Comparison of ENCODE assay signal across 9 mouse cellular contexts in the genomic region with DNA sequence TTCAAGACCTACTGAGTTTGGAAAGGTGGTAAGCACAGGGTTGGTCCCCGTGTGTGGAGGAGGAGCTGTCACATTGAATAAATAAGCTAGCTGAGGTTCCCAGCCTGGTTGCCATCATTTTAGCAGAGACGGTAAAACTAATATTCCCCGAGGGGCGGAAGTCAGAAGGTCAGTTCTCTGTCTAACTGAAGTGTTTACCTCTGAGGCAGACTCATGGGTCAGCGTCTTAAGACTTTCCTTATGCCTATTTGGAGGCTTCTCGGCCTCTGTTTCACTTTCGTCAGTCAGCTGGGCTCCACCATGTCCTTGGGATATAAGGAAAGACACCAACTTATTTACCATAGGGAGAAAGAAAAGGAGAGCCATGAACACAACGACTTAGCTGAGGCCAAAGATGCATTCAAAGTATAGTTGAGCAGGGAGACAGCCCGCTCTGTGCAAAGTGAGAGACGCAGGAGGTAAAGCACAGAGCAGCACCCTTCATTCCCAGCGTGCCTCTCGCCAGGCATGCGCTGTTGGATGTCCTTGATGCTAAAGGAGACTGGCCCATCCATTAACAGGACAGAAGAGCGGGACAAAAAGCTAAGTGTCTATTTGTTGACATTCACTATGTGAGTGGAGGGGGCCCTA.
DNase-seq lines count a peak whose midpoint lies in the region; ATAC-seq lines count a peak whose summit lies in the region.
"Had no signal": no experiment of that assay in that cellular context is flagged by ENCODE, and none has a peak within 500 bp of the region (broad histone marks: within the 10 kb centered on the region; RNA-seq: fewer than 3 reads in every experiment).

No protein-coding gene starts in this region.

- no peaks in the 10 kb centered on the region for H3K36me3 ChIP-seq in hindbrain, embryonic 10.5 days
- no peaks in the 10 kb centered on the region for H3K36me3 ChIP-seq in hindbrain, embryonic 13.5 days
- H3K36me3 ChIP-seq in limb, embryonic 10.5 days, result no peaks in the 10 kb centered on the region
- H3K36me3 ChIP-seq in liver, embryonic 12.5 days, result no peaks in the 10 kb centered on the region

- no peaks in the 10 kb centered on the region for H3K27me3 ChIP-seq in hindbrain, embryonic 10.5 days (ENCODE audit: insufficient read depth, poor library complexity, severe bottlenecking)
- H3K27me3 ChIP-seq in hindbrain, embryonic 13.5 days, result no peaks in the 10 kb centered on the region
- H3K27me3 ChIP-seq in limb, embryonic 10.5 days (ENCODE audit: low read depth, poor library complexity, severe bottlenecking), result no peaks in the 10 kb centered on the region
- no peaks in the 10 kb centered on the region for H3K27me3 ChIP-seq in liver, embryonic 12.5 days (replicated peaks)
- H3K27me3 ChIP-seq: CH12.LX had no signal

- H3K27ac ChIP-seq in hindbrain, embryonic 10.5 days, result peak overlapping the region; percentile 53
- no peak overlapping the region for H3K27ac ChIP-seq in hindbrain, embryonic 13.5 days
- H3K27ac ChIP-seq in limb, embryonic 10.5 days, result peak overlapping the region; percentile 88
- no peak overlapping the region for H3K27ac ChIP-seq in liver, embryonic 12.5 days

- 52% methylated on average over 14 of the region's 14 CpGs for WGBS in hindbrain, embryonic 10.5 days
- 65% methylated on average over 14 of the region's 14 CpGs for WGBS in hindbrain, embryonic 13.5 days
- WGBS in limb, embryonic 10.5 days, result 26% methylated on average over 14 of the region's 14 CpGs
- WGBS in liver, embryonic 12.5 days (ENCODE audit: insufficient replicate concordance), result 65% methylated on average over 14 of the region's 14 CpGs

- H3K9me3 ChIP-seq in hindbrain, embryonic 10.5 days, result no peaks in the 10 kb centered on the region
- H3K9me3 ChIP-seq in hindbrain, embryonic 13.5 days, result no peaks in the 10 kb centered on the region
- H3K9me3 ChIP-seq in limb, embryonic 10.5 days (replicated peaks), result no peaks in the 10 kb centered on the region
- no peaks in the 10 kb centered on the region for H3K9me3 ChIP-seq in liver, embryonic 12.5 days (replicated peaks)

- ATAC-seq in hindbrain, embryonic 13.5 days (ENCODE audit: low FRiP score), result no peak
- no peak for ATAC-seq in liver, embryonic 12.5 days

- peaks cover 18% of the 10 kb centered on the region for H3K4me1 ChIP-seq in hindbrain, embryonic 10.5 days (replicated peaks)
- peaks cover 20% of the 10 kb centered on the region for H3K4me1 ChIP-seq in hindbrain, embryonic 13.5 days (replicated peaks)
- peaks cover 61% of the 10 kb centered on the region for H3K4me1 ChIP-seq in limb, embryonic 10.5 days
- no peaks in the 10 kb centered on the region for H3K4me1 ChIP-seq in liver, embryonic 12.5 days

- DNase-seq in hindbrain, embryonic 10.5 days (ENCODE audit: low spot score), result peak; percentile 63
- peak; percentile 54 for DNase-seq in R1 (ENCODE audit: low read depth, low spot score)
- peak; percentile 68 for DNase-seq in embryo, embryonic 9.5 days (ENCODE audit: extremely low spot score)
- DNase-seq in limb, embryonic 10.5 days (ENCODE audit: low spot score), result peak; percentile 56
- DNase-seq in gastrocnemius, postnatal 4 days (ENCODE audit: low spot score in 2 of 2), result no peak
- no peak for DNase-seq in layer of hippocampus, adult 9-10 months (ENCODE audit: low spot score)

- H3K4me2 ChIP-seq in hindbrain, embryonic 13.5 days, result no peak overlapping the region
- no peak overlapping the region for H3K4me2 ChIP-seq in liver, embryonic 12.5 days

- no peak overlapping the region for H3K4me3 ChIP-seq in hindbrain, embryonic 10.5 days
- no peak overlapping the region for H3K4me3 ChIP-seq in hindbrain, embryonic 13.5 days
- peak overlapping the region; percentile 18; the same call in 1 of the 2 replicates for H3K4me3 ChIP-seq in limb, embryonic 10.5 days
- H3K4me3 ChIP-seq in liver, embryonic 12.5 days, result no peak overlapping the region

- H3K9ac ChIP-seq in hindbrain, embryonic 13.5 days, result no peak overlapping the region
- H3K9ac ChIP-seq in liver, embryonic 12.5 days, result no peak overlapping the region

Comparison
In these comparisons a context has a peak if more than half of its experiments do, and no peak if none do; other contexts are left out.
1. H3K27ac ChIP-seq: peak in hindbrain, embryonic 10.5 days (single experiment) and limb, embryonic 10.5 days (single experiment); none in hindbrain, embryonic 13.5 days (single experiment) and liver, embryonic 12.5 days (single experiment).
2. DNase-seq: peak in hindbrain, embryonic 10.5 days (single experiment), R1 (single experiment), embryo, embryonic 9.5 days (single experiment) and limb, embryonic 10.5 days (single experiment); none in gastrocnemius, postnatal 4 days (0 of 2) and layer of hippocampus, adult 9-10 months (single experiment).